Comparison of ENCODE assay signal across 8 mouse cellular contexts in the genomic region with DNA sequence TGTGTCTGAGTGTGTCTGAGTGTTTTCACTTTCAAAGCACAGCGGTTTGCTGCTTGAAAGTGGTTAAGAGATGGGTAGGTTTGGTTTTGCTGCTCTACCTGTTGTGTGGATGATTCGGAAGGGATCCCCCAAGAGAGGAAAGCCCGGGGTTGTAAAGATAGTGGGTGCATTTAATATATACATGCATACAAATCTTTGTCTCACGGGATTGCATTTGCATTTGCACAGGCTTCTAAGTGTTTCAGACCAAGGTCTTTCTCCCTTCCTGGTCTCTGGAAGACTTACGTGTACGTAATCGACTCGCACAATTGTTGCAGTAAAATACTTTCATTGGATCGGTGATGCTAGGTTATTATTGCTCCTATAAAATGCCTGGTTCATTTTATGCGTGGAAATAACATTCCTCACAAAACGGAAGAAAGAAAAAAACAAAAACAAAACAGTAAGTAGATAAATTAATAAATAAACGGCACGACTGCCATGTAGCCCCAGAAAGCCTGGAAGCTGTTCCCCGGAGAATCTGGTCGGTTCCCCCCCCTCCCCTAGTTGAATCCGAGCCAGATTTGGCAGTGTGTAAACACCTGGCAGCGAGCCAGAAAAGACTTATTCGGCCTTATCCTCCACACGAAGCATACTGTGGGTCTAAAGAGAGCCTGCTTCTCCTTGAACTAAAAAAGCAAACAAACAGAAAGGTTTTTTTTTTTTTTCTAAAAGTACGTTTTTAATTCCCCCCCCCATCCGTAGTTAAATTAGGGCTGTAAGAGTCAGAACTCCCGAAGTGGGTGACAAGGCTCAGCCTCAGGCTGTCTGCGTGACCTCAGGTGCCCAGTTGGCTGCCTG. TPM values are rescaled to one million over a fixed set of nuclear protein-coding genes. Genes with fewer than 3 reads are reported as not detected.
DNase-seq lines count a peak whose midpoint lies in the region; ATAC-seq lines count a peak whose summit lies in the region.

No protein-coding gene starts in this region.

- H3K4me3 ChIP-seq in forebrain, embryonic 14.5 days (ENCODE audit: low read depth, low read length): peak overlapping the region; percentile 43
- peak overlapping the region; percentile 50 for H3K4me3 ChIP-seq in hindbrain, embryonic 14.5 days (replicated peaks; ENCODE audit: low read length)
- H3K4me3 ChIP-seq in liver, embryonic 11.5 days (ENCODE audit: low read depth, low read length): peak overlapping the region; percentile 55
- peak overlapping the region; percentile 56 for H3K4me3 ChIP-seq in neural tube, embryonic 13.5 days

- peaks cover 12% of the 10 kb centered on the region; the same call in 1 of the 2 replicates for H3K4me1 ChIP-seq in forebrain, embryonic 14.5 days (ENCODE audit: control insufficient read depth, insufficient read depth, low read length)
- H3K4me1 ChIP-seq in hindbrain, embryonic 14.5 days (replicated peaks; ENCODE audit: control insufficient read depth, insufficient read depth, low read length): peaks cover 14% of the 10 kb centered on the region
- H3K4me1 ChIP-seq in liver, embryonic 11.5 days (replicated peaks; ENCODE audit: control insufficient read depth, insufficient read depth, low read length): peaks cover 3% of the 10 kb centered on the region; the same call in 1 of the 2 replicates
- peaks cover 42% of the 10 kb centered on the region for H3K4me1 ChIP-seq in neural tube, embryonic 13.5 days (replicated peaks)

- DNase-seq in cerebellum, adult 11 months: peak; percentile 34
- DNase-seq in brain, adult 2 months (ENCODE audit: low read depth, low spot score): peak; percentile 66
- peak; percentile 93 for DNase-seq in forebrain, embryonic 14.5 days (ENCODE audit: low spot score)
- DNase-seq in hindbrain, embryonic 14.5 days (ENCODE audit: low spot score): peak; percentile 76
- DNase-seq in liver, embryonic 11.5 days (ENCODE audit: low spot score): peak; percentile 34
- DNase-seq in thymus, postnatal 36 days: no peak

- H3K9ac ChIP-seq in forebrain, embryonic 14.5 days (ENCODE audit: low read length): peak overlapping the region; percentile 46; the same call in 1 of the 2 replicates
- H3K9ac ChIP-seq in hindbrain, embryonic 14.5 days: peak overlapping the region; percentile 43
- no peak overlapping the region for H3K9ac ChIP-seq in liver, embryonic 11.5 days (ENCODE audit: low read depth, low read length)
- peak overlapping the region; percentile 58 for H3K9ac ChIP-seq in neural tube, embryonic 13.5 days

- no peaks in the 10 kb centered on the region for H3K36me3 ChIP-seq in forebrain, embryonic 14.5 days (ENCODE audit: control insufficient read depth, insufficient read depth, low read length)
- no peaks in the 10 kb centered on the region for H3K36me3 ChIP-seq in hindbrain, embryonic 14.5 days (replicated peaks; ENCODE audit: control insufficient read depth, insufficient read depth)
- no peaks in the 10 kb centered on the region for H3K36me3 ChIP-seq in liver, embryonic 11.5 days (ENCODE audit: control insufficient read depth, insufficient read depth, low read length)
- H3K36me3 ChIP-seq in neural tube, embryonic 13.5 days: no peaks in the 10 kb centered on the region

- no peak for ATAC-seq in cerebellum, adult (ENCODE audit: insufficient number of reproducible peaks, low FRiP score, low TSS enrichment)
- ATAC-seq in forebrain, embryonic 14.5 days: peak; percentile 56
- peak; percentile 36; the same call in 1 of the 2 replicates for ATAC-seq in hindbrain, embryonic 14.5 days (ENCODE audit: low FRiP score)
- no peak for ATAC-seq in liver, embryonic 11.5 days (replicated peaks; ENCODE audit: low FRiP score)
- no peak; the same call in 1 of the 2 replicates for ATAC-seq in neural tube, embryonic 13.5 days (ENCODE audit: low read depth)

- no peak overlapping the region for H3K27ac ChIP-seq in forebrain, embryonic 14.5 days (ENCODE audit: low read depth, low read length)
- H3K27ac ChIP-seq in hindbrain, embryonic 14.5 days: no peak overlapping the region
- H3K27ac ChIP-seq in liver, embryonic 11.5 days (ENCODE audit: low read depth, low read length): no peak overlapping the region
- no peak overlapping the region for H3K27ac ChIP-seq in neural tube, embryonic 13.5 days (replicated peaks)

- WGBS in forebrain, embryonic 14.5 days: 2% methylated on average over 23 of the region's 23 CpGs
- WGBS in hindbrain, embryonic 14.5 days: 6% methylated on average over 23 of the region's 23 CpGs
- 18% methylated on average over 23 of the region's 23 CpGs for WGBS in liver, embryonic 11.5 days
- 4% methylated on average over 23 of the region's 23 CpGs for WGBS in neural tube, embryonic 13.5 days

- peaks cover 7% of the 10 kb centered on the region; the same call in 1 of the 2 replicates for H3K27me3 ChIP-seq in forebrain, embryonic 14.5 days (replicated peaks; ENCODE audit: control insufficient read depth, insufficient read depth, low read length)
- peaks cover 16% of the 10 kb centered on the region for H3K27me3 ChIP-seq in hindbrain, embryonic 14.5 days (ENCODE audit: control insufficient read depth, insufficient read depth, low read length)
- H3K27me3 ChIP-seq in liver, embryonic 11.5 days (replicated peaks; ENCODE audit: control insufficient read depth, insufficient read depth, low read length): peaks cover 39% of the 10 kb centered on the region
- H3K27me3 ChIP-seq in neural tube, embryonic 13.5 days: peaks cover 73% of the 10 kb centered on the region

- H3K4me2 ChIP-seq in forebrain, embryonic 14.5 days (ENCODE audit: low read length): peak overlapping the region; percentile 86
- peak overlapping the region; percentile 92 for H3K4me2 ChIP-seq in hindbrain, embryonic 14.5 days (replicated peaks)
- H3K4me2 ChIP-seq in liver, embryonic 11.5 days: peak overlapping the region; percentile 69
- peak overlapping the region; percentile 92 for H3K4me2 ChIP-seq in neural tube, embryonic 13.5 days

- no peaks in the 10 kb centered on the region for H3K9me3 ChIP-seq in forebrain, embryonic 14.5 days (replicated peaks; ENCODE audit: control insufficient read depth, low read length)
- H3K9me3 ChIP-seq in hindbrain, embryonic 14.5 days (ENCODE audit: control insufficient read depth, low read length): no peaks in the 10 kb centered on the region
- H3K9me3 ChIP-seq in liver, embryonic 11.5 days (ENCODE audit: control insufficient read depth, low read length): no peaks in the 10 kb centered on the region
- H3K9me3 ChIP-seq in neural tube, embryonic 13.5 days: no peaks in the 10 kb centered on the region

RNA-seq across cellular contexts. Expression of a gene that starts 2.7 kb away (rescaled TPM):
- 0.39 and 0.47 TPM in 2 replicates for polyA plus RNA-seq in forebrain, embryonic 14.5 days (2014; fragmentation: Nextera tagmentation; extraction: Ambion mirVana)
- polyA plus RNA-seq in hindbrain, embryonic 14.5 days (2014; fragmentation: Nextera tagmentation; extraction: Ambion mirVana): 0.77 and 0.80 TPM in 2 replicates
- 0.36 and 0.40 TPM in 2 replicates for polyA plus RNA-seq in liver, embryonic 11.5 days (2014; fragmentation: Nextera tagmentation; extraction: Ambion mirVana)
- 0.66 and 0.76 TPM in 2 replicates for polyA plus RNA-seq in neural tube, embryonic 13.5 days (2015; fragmentation: Nextera tagmentation; extraction: Ambion mirVana)

Comparison
In these comparisons a context has a peak if more than half of its experiments do, and no peak if none do; other contexts are left out.
1. DNase-seq: peak in cerebellum, adult 11 months (single experiment), brain, adult 2 months (single experiment), forebrain, embryonic 14.5 days (single experiment), hindbrain, embryonic 14.5 days (single experiment) and liver, embryonic 11.5 days (single experiment); none in thymus, postnatal 36 days (0 of 2).
2. ATAC-seq: peak in forebrain, embryonic 14.5 days (single experiment) and hindbrain, embryonic 14.5 days (single experiment); none in cerebellum, adult (single experiment), liver, embryonic 11.5 days (single experiment) and neural tube, embryonic 13.5 days (single experiment).
3. Peak in every context shown above with its lines, with median percentiles within 50 percentile points of each other: H3K4me2 ChIP-seq and H3K4me3 ChIP-seq.